Mouse (Mus musculus) heart, postnatal 0 days (tissue): ENCODE measurements around the gene Vars. TPM values are rescaled to one million over a fixed set of nuclear protein-coding genes. Genes with fewer than 3 reads are reported as not detected.
A peak's percentile ranks its signal among the peaks of the same experiment; 100 is the strongest.
"Not testable (repeated sequence)": the region's sequence is repeated elsewhere in the genome, so short reads cannot be mapped to it uniquely, and the experiment has no call there.

ENCODE experiments used
- ATAC-seq: fragments of 200-750 bp; cut with Nextera tagmentation; 2 replicates; pipeline ENCODE4 v1.8.0; 2017; ENCODE audit warnings: low read depth, moderate number of reproducible peaks, moderate library complexity; ENCODE audit not compliant: insufficient read depth
- DNase-seq: peaks from one replicate; pipeline ENCODE4 v3.0.0-alpha.2; 2016; ENCODE audit warnings: low spot score
- H3K27ac ChIP-seq: fragments of 300-500 bp; sonication (generic); 2 replicates; pipeline ENCODE4 v1.5.1; 2014; ENCODE audit warnings: low read depth, mild to moderate bottlenecking
- H3K27me3 ChIP-seq: fragments of 300-500 bp; sonication (generic); 2 replicates; pipeline ENCODE4 v1.6.1; 2014; ENCODE audit warnings: low read length, mixed read lengths; ENCODE audit not compliant: control insufficient read depth, insufficient read depth
- H3K36me3 ChIP-seq: fragments of 300-500 bp; sonication (generic); replicated peaks from 2 replicates; pipeline ENCODE4 v1.6.1; 2014; ENCODE audit warnings: low read length, mixed read lengths; ENCODE audit not compliant: control insufficient read depth, insufficient read depth
- H3K4me1 ChIP-seq: fragments of 300-500 bp; sonication (generic); 2 replicates; pipeline ENCODE4 v1.6.1; 2014; ENCODE audit warnings: antibody characterized with exemption; ENCODE audit not compliant: control insufficient read depth, insufficient read depth
- H3K4me2 ChIP-seq: fragments of 300-500 bp; sonication (generic); 2 replicates; pipeline ENCODE4 v1.6.1; 2014; ENCODE audit warnings: low read depth, mild to moderate bottlenecking, low read length, moderate library complexity
- H3K4me3 ChIP-seq: fragments of 300-500 bp; sonication (generic); 2 replicates; pipeline ENCODE4 v1.5.1; 2014; ENCODE audit warnings: low read depth, low read length
- H3K9ac ChIP-seq: fragments of 300-500 bp; sonication (generic); replicated peaks from 2 replicates; pipeline ENCODE4 v1.6.1; 2014; ENCODE audit warnings: low read depth, low read length, mixed read lengths
- H3K9me3 ChIP-seq: fragments of 300-500 bp; sonication (generic); replicated peaks from 2 replicates; pipeline ENCODE4 v1.6.1; 2016; ENCODE audit warnings: low read length; ENCODE audit not compliant: control insufficient read depth
- CTCF ChIP-seq: IDR thresholded peaks from 2 replicates; pipeline ENCODE4 v1.5.1; 2016; ENCODE audit warnings: antibody characterized with exemption, control low read depth, low read depth
- EP300 ChIP-seq: IDR thresholded peaks from 2 replicates; pipeline ENCODE4 v1.6.1; 2016; ENCODE audit warnings: antibody characterized with exemption, low read depth
- WGBS: fragments of 180-500 bp; shearing (Covaris S2); extraction: QIAGEN DNeasy Blood & Tissue Kit; methylation state at CpG from one replicate; pipeline ENCODE4 v1.1.7; 2014; 5-methylcytosine and 5-hydroxymethylcytosine counted together
- polyA plus RNA-seq: library from polyadenylated mRNA; unstranded; fragments of >200 nt; fragmentation: Nextera tagmentation; extraction: Ambion mirVana; gene quantifications from 2 replicates; pipeline ENCODE4 v1.2.1, GENCODE M21; 2015
- total RNA-seq: library from RNA; depleted of rRNA; stranded (reverse); fragments of >200 nt; gene quantifications from 2 replicates; pipeline ENCODE4 v1.2.3, GENCODE M21; 2014; ENCODE audit warnings: low replicate concordance

The Vars gene
- total and polyA plus RNA-seq, 2 experiments from 2014 or later: 21.7 to 61.5 TPM

DNA sequence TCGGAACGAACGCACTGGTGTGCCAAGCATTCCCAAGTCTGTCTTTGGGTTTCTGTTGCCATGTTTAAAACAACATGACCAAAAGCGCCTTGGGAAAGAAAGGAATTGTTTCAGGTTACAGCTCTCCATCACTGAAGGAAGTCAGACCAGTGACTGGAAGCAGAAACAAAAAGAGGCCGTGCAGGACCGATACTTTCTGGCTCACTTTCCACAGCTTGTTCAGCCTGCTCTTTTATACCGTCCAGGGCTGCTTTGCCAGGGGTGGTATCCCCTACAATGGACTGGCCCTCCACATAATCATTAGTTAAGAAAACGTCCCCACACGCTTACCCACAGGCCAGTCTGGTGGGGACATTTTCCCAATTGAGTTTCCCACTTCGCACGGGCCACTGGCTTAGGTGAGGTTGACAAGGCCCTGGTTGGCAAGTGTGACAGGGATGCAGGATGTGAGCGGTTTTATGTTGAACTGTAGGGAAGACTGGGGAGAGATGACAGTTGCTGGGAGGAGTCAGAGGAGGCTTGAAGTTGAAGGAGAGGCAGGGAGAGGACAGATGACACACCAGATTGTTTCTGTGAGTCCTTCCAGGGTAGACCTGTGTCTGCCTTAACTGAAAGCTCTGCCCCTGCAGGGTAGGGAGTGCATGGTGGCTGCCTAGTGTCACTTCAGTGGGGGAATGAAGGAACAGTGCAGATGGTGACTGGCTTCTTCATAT, 1.5 kb downstream of the Vars start:
- WGBS: 9% methylated on average over 12 of the region's 12 CpGs
- ATAC-seq (no peak), DNase-seq (peak; percentile 36)
- Histone ChIP-seq H3K27me3 (no peaks in the 10 kb centered on the region), H3K4me2 (peak overlapping the region; percentile 98), H3K4me1 (peaks cover 29% of the 10 kb centered on the region), H3K4me3 (peak overlapping the region; percentile 97), H3K9me3 (no peaks in the 10 kb centered on the region), H3K9ac (peak overlapping the region; percentile 88), H3K27ac (peak overlapping the region; percentile 99), H3K36me3 (peaks cover 36% of the 10 kb centered on the region)
- TF ChIP-seq CTCF (no peak), EP300 (no peak)

GRCm38 (mm10) chr17:35003022-35003838, 2.4 kb downstream of the Vars start:
- DNase-seq (no peak), ATAC-seq (no peak)
- Histone ChIP-seq H3K9me3 (no peaks in the 10 kb centered on the region), H3K36me3 (peaks cover 35% of the 10 kb centered on the region), H3K4me3 (no peak overlapping the region), H3K9ac (no peak overlapping the region), H3K4me2 (peak overlapping the region; percentile 98), H3K27ac (no peak overlapping the region), H3K27me3 (no peaks in the 10 kb centered on the region), H3K4me1 (peaks cover 29% of the 10 kb centered on the region)
- no peak for TF ChIP-seq EP300
- TF ChIP-seq CTCF: no peak
- WGBS: 60% methylated on average over 9 of the region's 9 CpGs

- peaks cover 31% of the 10 kb centered on the region for H3K36me3 ChIP-seq
- no peak overlapping the region for H3K4me3 ChIP-seq
- WGBS: 91% methylated on average over 17 of the region's 17 CpGs
These were observed 3.4 kb downstream of the Vars start for GRCm38 (mm10) chr17:35004075-35004717.

DNA sequence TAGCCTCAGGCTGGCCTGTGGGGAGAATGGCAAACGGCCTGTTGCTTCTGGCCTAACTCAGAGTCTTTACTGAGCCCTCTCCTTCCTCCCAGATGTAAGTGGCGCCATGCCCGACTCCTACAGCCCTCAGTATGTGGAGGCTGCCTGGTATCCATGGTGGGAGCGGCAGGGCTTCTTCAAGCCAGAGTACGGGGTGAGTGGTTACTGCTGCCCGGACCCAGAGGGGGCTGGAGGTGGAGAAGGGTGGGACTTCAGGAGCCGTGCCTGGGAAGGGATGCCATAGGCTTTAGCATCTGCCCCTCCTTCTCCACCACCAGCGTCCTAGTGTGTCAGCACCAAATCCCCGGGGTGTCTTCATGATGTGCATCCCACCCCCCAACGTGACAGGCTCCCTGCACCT, 4.4 kb downstream of the Vars start:
- Histone ChIP-seq H3K4me3 (no peak overlapping the region), H3K4me1 (peaks cover 12% of the 10 kb centered on the region), H3K27ac (no peak overlapping the region), H3K27me3 (no peaks in the 10 kb centered on the region), H3K9me3 (no peaks in the 10 kb centered on the region), H3K4me2 (no peak overlapping the region), H3K9ac (no peak overlapping the region), H3K36me3 (peaks cover 38% of the 10 kb centered on the region)
- DNase-seq (no peak), ATAC-seq (no peak)
- TF ChIP-seq EP300 (no peak), CTCF (no peak)
- WGBS: 86% methylated on average over 10 of the region's 10 CpGs

More at GRCm38 (mm10) chr17:35004075-35004717, 3.4 kb downstream of the Vars start:
- no peak overlapping the region for H3K4me2 ChIP-seq
- ATAC-seq (no peak), DNase-seq (no peak)
- no peak overlapping the region for H3K9ac ChIP-seq
- no peak overlapping the region for H3K27ac ChIP-seq
- TF ChIP-seq CTCF (no peak), EP300 (no peak)
- no peaks in the 10 kb centered on the region for H3K9me3 ChIP-seq
- H3K27me3 ChIP-seq: no peaks in the 10 kb centered on the region
- H3K4me1 ChIP-seq: peaks cover 21% of the 10 kb centered on the region

- H3K27ac ChIP-seq, DNase-seq, H3K9me3 ChIP-seq, H3K9ac ChIP-seq, H3K4me3 ChIP-seq, H3K4me2 ChIP-seq, ATAC-seq, H3K27me3 ChIP-seq: not testable (repeated sequence)
- 94% methylated on average over 4 of the region's 5 CpGs for WGBS
- peaks cover 45% of the 10 kb centered on the region for H3K36me3 ChIP-seq
- H3K4me1 ChIP-seq: peaks cover 12% of the 10 kb centered on the region
These were observed 5.1 kb downstream of the Vars start for GRCm38 (mm10) chr17:35005902-35006301.
